Mouse (Mus musculus) bone marrow macrophage, adult 2 months (primary cell): ENCODE data around the gene Zfp787. TPM values are rescaled to one million over a fixed set of nuclear protein-coding genes. Genes with fewer than 3 reads are reported as not detected.

Source experiments
- H3K27ac ChIP-seq: 2 replicates; pipeline ENCODE4 v1.5.1; 2012; ENCODE audit warnings: low read depth, low read length; ENCODE audit not compliant: insufficient read depth
- H3K4me1 ChIP-seq: 2 replicates; pipeline ENCODE4 v1.6.1; 2012; ENCODE audit warnings: low read length; ENCODE audit not compliant: control insufficient read depth, insufficient read depth
- H3K4me3 ChIP-seq: 2 replicates; pipeline ENCODE4 v1.5.1; 2012; ENCODE audit warnings: mild to moderate bottlenecking, low read length, moderate library complexity; ENCODE audit not compliant: insufficient read depth
- CTCF ChIP-seq: IDR thresholded peaks from 2 replicates; pipeline ENCODE4 v1.5.1; 2012; ENCODE audit warnings: low read depth, mild to moderate bottlenecking, low read length, moderate library complexity
- POLR2A ChIP-seq: IDR thresholded peaks from 2 replicates; pipeline ENCODE4 v1.6.1; 2012; ENCODE audit warnings: mild to moderate bottlenecking, low read depth, low read length, borderline replicate concordance
- polyA plus RNA-seq: library from polyadenylated mRNA; stranded (reverse); fragments of >200 nt; gene quantifications from 2 replicates; pipeline ENCODE4 v1.2.4, GENCODE M21; 2012; ENCODE audit not compliant: missing spikeins, insufficient read depth, insufficient read length

Zfp787 gene
- polyA plus RNA-seq, 1 experiment: 22.8 TPM

GRCm38 (mm10) chr7:6153131-6153530, 2.7 kb downstream of the Zfp787 start:
- H3K4me1 ChIP-seq: peaks cover 63% of the 10 kb centered on the region
- H3K27ac ChIP-seq: peak overlapping the region; percentile 95
- H3K4me3 ChIP-seq: no peak overlapping the region
- TF ChIP-seq POLR2A (no peak), CTCF (no peak)

DNA sequence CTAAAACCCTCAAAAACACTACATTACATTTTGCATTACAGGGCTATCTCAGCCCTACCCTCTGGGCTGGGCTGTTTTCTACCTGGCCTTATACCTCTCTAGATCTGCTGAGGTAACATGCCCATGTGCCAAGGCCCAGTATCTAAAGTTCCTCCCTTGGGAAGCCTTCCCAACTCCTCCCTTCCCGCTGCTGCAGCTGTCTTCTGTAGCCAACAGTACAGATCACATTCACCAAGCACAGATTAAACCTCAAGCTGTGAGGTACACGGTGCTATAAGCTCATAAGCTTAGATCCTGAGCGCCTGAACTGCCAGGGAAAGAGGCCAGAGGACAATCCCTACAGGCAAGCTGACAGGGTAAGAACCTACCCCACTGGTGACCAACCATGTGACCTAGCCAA, 3.8 kb downstream of the Zfp787 start:
- Histone ChIP-seq H3K4me1 (peaks cover 72% of the 10 kb centered on the region), H3K4me3 (no peak overlapping the region), H3K27ac (peak overlapping the region; percentile 82)
- TF ChIP-seq POLR2A (no peak), CTCF (no peak)

- Histone ChIP-seq H3K4me1 (peaks cover 73% of the 10 kb centered on the region), H3K4me3 (peak overlapping the region; percentile 25), H3K27ac (peak overlapping the region; percentile 82)
- TF ChIP-seq POLR2A: no peak
- TF ChIP-seq CTCF: no peak
Observed at GRCm38 (mm10) chr7:6151266-6151665, 4.5 kb downstream of the Zfp787 start.

DNA sequence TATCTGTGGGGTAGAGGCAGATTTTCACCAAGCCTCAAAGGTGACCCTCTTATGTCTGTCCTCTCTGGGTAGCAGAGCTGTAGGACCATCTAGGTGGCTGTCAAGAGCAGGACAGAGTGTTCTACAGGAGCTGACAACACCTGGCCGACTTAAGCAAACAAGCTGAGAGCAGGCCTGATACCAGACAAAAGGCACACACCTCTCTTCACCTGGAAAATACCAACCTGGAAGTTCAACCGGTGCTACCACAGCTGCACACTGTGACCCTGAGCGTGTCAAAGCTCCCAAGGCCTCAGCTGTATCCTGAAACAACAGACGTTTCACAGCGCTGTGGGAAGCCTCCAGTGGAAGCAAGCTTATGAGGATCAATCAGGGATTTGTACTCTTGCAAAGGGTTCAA, 8.1 kb downstream of the Zfp787 start:
- no peak overlapping the region for H3K27ac ChIP-seq
- peaks cover 83% of the 10 kb centered on the region for H3K4me1 ChIP-seq
- H3K4me3 ChIP-seq: no peak overlapping the region
- TF ChIP-seq POLR2A (no peak), CTCF (no peak)

GRCm38 (mm10) chr7:6146982-6147325, 8.8 kb downstream of the Zfp787 start:
- no peak overlapping the region for H3K4me3 ChIP-seq
- H3K4me1 ChIP-seq: peaks cover 76% of the 10 kb centered on the region
- no peak overlapping the region for H3K27ac ChIP-seq
- TF ChIP-seq CTCF: no peak
- no peak for TF ChIP-seq POLR2A

- H3K4me3 ChIP-seq: no peak overlapping the region
- H3K27ac ChIP-seq: no peak overlapping the region
Observed at GRCm38 (mm10) chr7:6146194-6146981, 9.4 kb downstream of the Zfp787 start.

DNA sequence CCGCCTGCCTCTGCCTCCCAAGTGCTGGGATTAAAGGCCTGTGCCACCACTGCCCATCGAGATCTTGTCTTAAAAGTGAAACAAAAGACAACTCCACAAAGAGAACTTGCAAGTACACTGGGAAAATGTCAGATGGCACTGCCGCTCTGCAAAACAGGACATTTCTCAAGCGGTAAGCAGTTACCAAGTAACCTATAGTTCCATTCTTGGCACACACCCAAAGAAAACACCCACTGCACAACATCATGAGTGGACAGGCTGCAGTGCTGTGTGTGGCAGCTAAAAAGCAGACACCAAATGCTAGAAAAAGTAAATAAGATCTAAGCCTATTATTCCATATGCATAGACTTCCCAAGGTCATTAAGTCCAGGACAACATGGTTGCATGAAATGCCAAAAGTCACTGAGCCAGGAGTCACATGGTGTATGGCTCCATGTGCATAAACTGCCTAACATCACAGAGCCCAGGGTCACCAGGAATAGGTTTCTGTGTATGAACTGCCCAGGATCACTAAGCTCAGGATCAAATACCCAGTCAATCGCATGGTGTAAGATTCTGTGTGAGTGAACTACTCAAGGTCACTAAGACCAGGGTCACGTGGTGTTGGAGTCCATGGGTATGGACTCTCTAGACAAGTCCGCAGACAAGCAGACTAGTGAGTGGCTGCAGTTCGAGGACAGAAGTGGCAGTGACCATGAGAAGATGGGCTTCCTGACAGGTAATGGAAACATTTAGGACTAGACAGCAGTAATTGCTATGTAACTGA, 10.2 kb downstream of the Zfp787 start:
- no peak overlapping the region for H3K4me3 ChIP-seq
- peaks cover 65% of the 10 kb centered on the region for H3K4me1 ChIP-seq
- TF ChIP-seq POLR2A (no peak), CTCF (no peak)
- no peak overlapping the region for H3K27ac ChIP-seq

More at GRCm38 (mm10) chr7:6146194-6146981, 9.4 kb downstream of the Zfp787 start:
- TF ChIP-seq CTCF (no peak), POLR2A (no peak)
- H3K4me1 ChIP-seq: peaks cover 71% of the 10 kb centered on the region

DNA sequence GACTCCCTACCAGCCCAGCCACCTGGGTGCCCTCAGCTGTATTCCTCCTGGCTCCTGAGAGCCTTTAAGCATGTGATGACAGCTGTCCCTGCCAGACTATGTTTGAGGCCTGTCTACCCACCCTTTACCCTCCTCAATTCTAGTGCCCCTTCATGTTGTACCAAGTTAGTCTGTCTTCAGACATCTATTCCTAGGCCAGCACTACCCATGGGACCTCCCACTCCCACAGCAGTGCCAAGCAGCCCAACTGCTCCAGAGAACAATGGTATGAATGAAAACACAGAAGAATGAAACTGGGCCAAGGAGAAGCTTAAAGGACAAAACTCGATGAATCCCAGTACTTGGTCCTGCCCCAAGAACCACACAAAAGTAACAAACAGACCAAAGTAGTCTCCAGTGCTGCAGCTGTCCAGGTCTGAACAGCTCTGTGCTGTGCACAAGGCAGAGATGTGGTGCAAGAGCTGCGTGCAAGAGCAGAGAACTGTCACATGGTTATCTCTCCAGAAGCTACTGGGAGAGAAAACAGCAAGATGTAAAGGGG, 11.7 kb downstream of the Zfp787 start:
- TF ChIP-seq CTCF: no peak
- no peak for TF ChIP-seq POLR2A
- H3K27ac ChIP-seq: peak overlapping the region; percentile 33
- peaks cover 53% of the 10 kb centered on the region for H3K4me1 ChIP-seq
- no peak overlapping the region for H3K4me3 ChIP-seq

DNA sequence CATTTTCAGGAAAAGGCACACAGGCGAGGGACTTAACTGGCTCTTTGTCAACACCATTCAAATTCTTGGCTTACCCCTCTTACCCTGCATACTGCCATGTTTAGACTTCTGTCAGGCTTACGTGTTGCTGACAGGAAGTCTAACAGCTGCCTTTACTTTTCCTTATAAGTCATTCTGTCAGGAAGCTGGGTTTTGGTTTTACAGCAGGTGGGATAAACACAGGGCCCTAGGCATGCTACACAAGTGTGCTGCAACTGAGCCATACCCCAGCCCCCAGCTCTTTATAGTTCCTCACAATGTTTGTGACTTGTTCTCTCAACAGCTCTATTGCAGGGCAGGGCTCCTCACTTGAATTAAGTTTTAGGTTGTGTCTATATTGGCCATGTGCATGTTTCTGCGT, 16.5 kb downstream of the Zfp787 start:
- peaks cover 7% of the 10 kb centered on the region for H3K4me1 ChIP-seq
- H3K27ac ChIP-seq: no peak overlapping the region

DNA sequence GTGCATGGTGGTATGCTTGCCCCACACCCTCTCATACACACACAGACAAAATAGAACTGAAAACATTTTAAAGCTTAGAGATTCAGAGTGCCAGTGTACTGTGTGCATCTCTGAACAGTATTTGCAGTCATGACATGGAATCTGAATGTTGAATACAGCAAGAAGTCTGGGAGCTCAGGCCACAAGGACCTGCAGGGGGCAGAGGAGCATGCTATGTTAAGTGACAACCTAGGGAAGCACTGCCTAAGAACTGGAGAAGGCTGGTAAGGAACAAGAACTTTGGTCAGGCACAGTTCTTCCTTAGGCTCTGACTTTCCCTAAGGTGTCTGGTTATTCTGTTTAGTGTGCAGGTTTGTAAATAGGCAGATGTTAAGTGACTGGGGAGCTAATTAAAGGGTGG, 19.3 kb downstream of the Zfp787 start:
- no peak overlapping the region for H3K4me3 ChIP-seq
- no peak overlapping the region for H3K27ac ChIP-seq
- H3K4me1 ChIP-seq: no peaks in the 10 kb centered on the region
- TF ChIP-seq POLR2A: no peak
- no peak for TF ChIP-seq CTCF

More for the DNA sequence above, 16.5 kb downstream of the Zfp787 start:
- no peak for TF ChIP-seq CTCF
- no peak for TF ChIP-seq POLR2A
- H3K4me3 ChIP-seq: no peak overlapping the region
